Mouse (Mus musculus) cerebellum, adult 8-10 months (tissue): ENCODE measurements around the gene Apopt1.

Experiments
- DNase-seq: peaks from one replicate; pipeline ENCODE4 v3.0.0; 2022

The Apopt1 gene

GRCm38 (mm10) chr12:111750739-111751138, 37.7 kb downstream of the Apopt1 start:
- no peak for DNase-seq

- no peak for DNase-seq
Observed at GRCm38 (mm10) chr12:111752491-111752890, 39.4 kb downstream of the Apopt1 start.

GRCm38 (mm10) chr12:111753347-111753746, 40.3 kb downstream of the Apopt1 start:
- DNase-seq: no peak

GRCm38 (mm10) chr12:111754710-111755109, 41.6 kb downstream of the Apopt1 start:
- no peak for DNase-seq

- DNase-seq: no peak
Observed at GRCm38 (mm10) chr12:111755231-111755630, 42.2 kb downstream of the Apopt1 start.

- no peak for DNase-seq
Observed at GRCm38 (mm10) chr12:111756082-111756697, 43.1 kb downstream of the Apopt1 start.

GRCm38 (mm10) chr12:111756698-111757082, 43.6 kb downstream of the Apopt1 start:
- DNase-seq: no peak

- DNase-seq: peak; percentile 44
Observed at GRCm38 (mm10) chr12:111757561-111758325, 44.7 kb downstream of the Apopt1 start.

- DNase-seq: peak; percentile 85
Observed at GRCm38 (mm10) chr12:111758381-111759175, 45.5 kb downstream of the Apopt1 start, which contains the start of gene Klc1. Gene Klc1, plus strand, starts transcription at chr12:111758849.

GRCm38 (mm10) chr12:111759176-111760061, 46.4 kb downstream of the Apopt1 start:
- peak; percentile 72 for DNase-seq

- DNase-seq: no peak
Observed at GRCm38 (mm10) chr12:111760306-111760908, 47.3 kb downstream of the Apopt1 start.

- no peak for DNase-seq
Observed at GRCm38 (mm10) chr12:111762620-111763280, 49.7 kb downstream of the Apopt1 start.

GRCm38 (mm10) chr12:111766313-111767236, 53.5 kb downstream of the Apopt1 start:
- peak; percentile 35 for DNase-seq

GRCm38 (mm10) chr12:111768322-111768928, 55.4 kb downstream of the Apopt1 start:
- DNase-seq: no peak

- DNase-seq: peak; percentile 37
Observed at GRCm38 (mm10) chr12:111769306-111769705, 56.2 kb downstream of the Apopt1 start.

- DNase-seq: no peak
Observed at GRCm38 (mm10) chr12:111769816-111770577, 56.9 kb downstream of the Apopt1 start.

GRCm38 (mm10) chr12:111770651-111771050, 57.6 kb downstream of the Apopt1 start:
- no peak for DNase-seq

GRCm38 (mm10) chr12:111774156-111774555, 61.1 kb downstream of the Apopt1 start:
- no peak for DNase-seq

GRCm38 (mm10) chr12:111774845-111775244, 61.8 kb downstream of the Apopt1 start:
- no peak for DNase-seq
